Mouse (Mus musculus): Measurements from ENCODE around the gene Gpsm1. TPM values are rescaled to one million over a fixed set of nuclear protein-coding genes. Genes with fewer than 3 reads are reported as not detected.
A peak's percentile ranks its signal among the peaks of the same experiment; 100 is the strongest.

Gpsm1 gene
- polyA plus RNA-seq, 1 experiment from 2014 or later = 99.4 TPM

DNA sequence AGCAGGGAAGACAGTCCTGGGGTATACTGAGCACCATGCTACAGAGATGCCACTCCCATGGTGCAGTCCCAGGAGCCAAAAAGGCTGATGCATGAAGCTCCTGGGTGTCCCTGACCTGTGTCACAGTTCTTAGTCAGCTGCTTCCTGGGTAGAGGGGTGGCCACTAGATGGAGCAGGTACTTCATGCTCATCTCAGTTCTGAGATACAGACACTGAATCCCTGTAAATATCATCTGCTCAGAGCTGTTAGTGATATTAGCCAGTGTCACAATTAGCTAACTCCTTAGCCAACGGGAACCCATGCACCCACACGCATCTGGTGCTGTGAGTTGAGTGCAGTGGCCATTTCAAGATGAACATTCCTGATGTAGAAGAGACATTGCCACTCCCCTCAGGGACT, 9.6 kb downstream of the Gpsm1 start:
- DNase-seq = peak; percentile 27
- Histone ChIP-seq H3K4me2 (ENCODE audit: low read length) (no peak overlapping the region), H3K4me3 (replicated peaks; ENCODE audit: low read depth, low read length) (no peak overlapping the region), H3K36me3 (ENCODE audit: control insufficient read depth, insufficient read depth, low read length) (peaks cover 76% of the 10 kb centered on the region), H3K9ac (replicated peaks; ENCODE audit: low read length) (no peak overlapping the region), H3K27me3 (ENCODE audit: control insufficient read depth, insufficient read depth, low read length) (no peaks in the 10 kb centered on the region), H3K27ac (replicated peaks; ENCODE audit: low read depth, low read length) (no peak overlapping the region), H3K9me3 (ENCODE audit: control insufficient read depth, low read length) (no peaks in the 10 kb centered on the region), H3K4me1 (ENCODE audit: control insufficient read depth, insufficient read depth, low read length) (0 out of 2 replicates have a peak, but pooled peaks cover 6% of the 10 kb centered on the region)
- 87% methylated on average over 2 of the region's 2 CpGs for WGBS
- ATAC-seq (ENCODE audit: low FRiP score, low TSS enrichment) = no peak

DNA sequence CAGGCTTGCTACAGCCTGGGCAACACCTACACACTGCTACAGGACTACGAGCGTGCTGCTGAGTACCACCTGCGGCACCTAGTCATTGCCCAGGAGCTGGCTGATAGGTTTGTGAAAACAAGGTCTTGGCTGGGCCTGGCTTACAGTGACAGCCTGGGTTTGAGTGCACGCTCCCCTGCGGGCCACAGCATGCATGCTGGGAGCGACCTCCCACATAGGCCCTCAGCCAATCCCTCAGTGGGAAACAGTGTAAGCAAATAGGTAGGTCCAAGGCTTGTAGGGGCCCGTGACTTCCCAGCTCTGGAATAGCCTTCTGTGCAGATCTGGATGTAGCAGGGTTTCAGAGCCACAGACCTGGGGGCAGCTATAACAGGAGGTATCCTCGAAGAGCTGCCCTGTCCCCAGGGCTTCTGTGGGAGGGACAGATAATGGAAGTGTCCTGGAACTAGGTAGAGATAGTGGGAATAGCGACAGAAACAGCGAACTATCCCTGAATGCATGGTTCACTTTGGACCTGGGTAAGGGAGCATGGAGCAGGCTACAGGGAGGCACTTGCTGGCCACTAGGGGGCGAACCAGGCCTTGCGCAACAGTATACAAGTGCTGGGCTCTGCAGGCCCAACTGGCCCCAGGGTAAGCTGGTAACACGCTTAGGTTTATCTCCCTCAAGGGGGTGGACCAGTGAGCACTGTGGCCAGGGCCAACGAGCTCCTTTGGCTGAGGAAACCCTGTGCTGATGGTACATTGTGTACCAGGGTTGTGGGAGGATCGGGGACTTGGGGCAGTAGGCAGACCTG, 10.3 kb downstream of the Gpsm1 start:
- Histone ChIP-seq H3K27me3 (ENCODE audit: control insufficient read depth, insufficient read depth, low read length) (no peaks in the 10 kb centered on the region), H3K9ac (replicated peaks; ENCODE audit: low read length) (no peak overlapping the region), H3K9me3 (ENCODE audit: control insufficient read depth, low read length) (no peaks in the 10 kb centered on the region), H3K4me3 (replicated peaks; ENCODE audit: low read depth, low read length) (no peak overlapping the region), H3K4me2 (ENCODE audit: low read length) (no peak overlapping the region), H3K36me3 (ENCODE audit: control insufficient read depth, insufficient read depth, low read length) (peaks cover 82% of the 10 kb centered on the region), H3K4me1 (ENCODE audit: control insufficient read depth, insufficient read depth, low read length) (no peaks in the 10 kb centered on the region), H3K27ac (replicated peaks; ENCODE audit: low read depth, low read length) (no peak overlapping the region)
- peak; percentile 79 for DNase-seq
- ATAC-seq (ENCODE audit: low FRiP score, low TSS enrichment) = 0 out of 2 replicates have a peak, but pooled peaks have one; percentile 49
- 65% methylated on average over 15 of the region's 15 CpGs for WGBS

DNA sequence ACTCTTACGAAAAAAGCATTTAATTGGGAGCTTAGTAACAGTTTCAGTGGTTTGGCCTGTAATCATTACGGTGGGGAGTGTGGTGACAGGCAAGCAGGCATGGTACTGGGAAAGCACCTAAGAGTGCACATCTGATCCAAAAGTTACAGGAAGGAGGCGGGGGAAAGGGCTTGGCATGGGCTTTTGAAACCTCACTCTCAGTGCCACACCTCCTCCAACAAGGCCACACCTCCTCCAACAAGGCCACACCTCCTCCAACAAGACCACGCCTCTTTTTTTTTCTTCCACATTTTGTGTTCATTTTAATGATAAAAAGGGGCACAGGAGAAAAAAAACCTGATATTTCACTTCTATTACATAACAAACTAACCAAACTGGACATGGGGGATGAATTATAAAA, 12.5 kb downstream of the Gpsm1 start:
- Histone ChIP-seq H3K4me3 (replicated peaks; ENCODE audit: low read depth, low read length) (no peak overlapping the region), H3K27me3 (ENCODE audit: control insufficient read depth, insufficient read depth, low read length) (no peaks in the 10 kb centered on the region), H3K9ac (replicated peaks; ENCODE audit: low read length) (no peak overlapping the region), H3K36me3 (ENCODE audit: control insufficient read depth, insufficient read depth, low read length) (peaks cover 95% of the 10 kb centered on the region), H3K4me1 (ENCODE audit: control insufficient read depth, insufficient read depth, low read length) (no peaks in the 10 kb centered on the region), H3K4me2 (ENCODE audit: low read length) (no peak overlapping the region), H3K9me3 (ENCODE audit: control insufficient read depth, low read length) (no peaks in the 10 kb centered on the region), H3K27ac (replicated peaks; ENCODE audit: low read depth, low read length) (no peak overlapping the region)
- ATAC-seq (ENCODE audit: low FRiP score, low TSS enrichment) (no peak), DNase-seq (no peak)
- 90% methylated on average over 4 of the region's 4 CpGs for WGBS

DNA sequence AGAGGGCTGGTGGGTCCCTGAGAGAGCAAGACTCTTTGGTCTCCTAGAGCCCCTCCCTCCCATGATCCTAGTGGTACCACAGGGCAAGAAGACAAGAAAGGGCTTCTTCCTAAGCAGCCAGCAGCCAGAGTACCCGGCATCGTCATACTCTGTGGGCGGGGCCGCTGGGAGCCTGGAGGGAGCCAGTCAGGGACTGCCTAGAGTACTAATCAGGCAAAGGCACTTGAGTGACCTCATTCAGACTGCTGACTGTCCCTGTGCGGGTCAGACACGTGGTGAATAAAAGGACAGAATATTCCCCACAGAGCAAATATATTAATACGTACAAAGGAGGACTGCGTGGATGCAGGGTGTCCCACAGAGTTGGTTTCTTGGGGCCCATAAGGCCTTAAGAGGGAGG, 14.1 kb downstream of the Gpsm1 start:
- no peaks in the 10 kb centered on the region for H3K4me1 ChIP-seq (ENCODE audit: control insufficient read depth, insufficient read depth, low read length)
- no peaks in the 10 kb centered on the region for H3K9me3 ChIP-seq (ENCODE audit: control insufficient read depth, low read length)
- H3K27ac ChIP-seq (replicated peaks; ENCODE audit: low read depth, low read length) = 0 out of 2 replicates have a peak overlapping the region, but pooled peaks have one; percentile 16
- 53% methylated on average over 8 of the region's 8 CpGs for WGBS
- H3K4me3 ChIP-seq (replicated peaks; ENCODE audit: low read depth, low read length) = no peak overlapping the region
- H3K27me3 ChIP-seq (ENCODE audit: control insufficient read depth, insufficient read depth, low read length) = no peaks in the 10 kb centered on the region
- peaks cover 82% of the 10 kb centered on the region for H3K36me3 ChIP-seq (ENCODE audit: control insufficient read depth, insufficient read depth, low read length)
- ATAC-seq (ENCODE audit: low FRiP score, low TSS enrichment) (no peak), DNase-seq (peak; percentile 25)
- no peak overlapping the region for H3K9ac ChIP-seq (replicated peaks; ENCODE audit: low read length)
- H3K4me2 ChIP-seq (ENCODE audit: low read length) = no peak overlapping the region

DNA sequence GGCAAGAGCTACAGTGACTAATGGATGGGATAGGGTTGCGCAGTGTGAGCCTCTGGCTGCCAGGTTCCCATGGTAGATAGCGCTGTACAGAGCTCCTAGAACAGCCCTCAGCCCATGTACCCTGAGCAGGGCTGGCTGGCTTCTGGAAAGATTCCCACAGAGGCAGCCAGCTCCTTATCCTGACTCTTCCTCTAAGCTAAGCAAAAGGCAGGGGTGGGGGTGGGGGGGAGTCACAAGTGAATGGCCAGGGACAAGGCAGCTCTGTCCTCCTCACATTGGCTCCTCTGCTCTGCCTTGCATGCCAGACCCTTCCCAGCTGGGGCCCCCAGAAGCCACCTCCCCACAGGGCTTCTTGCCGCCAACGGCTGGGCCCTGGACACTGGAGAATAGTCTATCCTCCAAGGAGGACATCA, 14.7 kb downstream of the Gpsm1 start:
- Histone ChIP-seq H3K4me1 (ENCODE audit: control insufficient read depth, insufficient read depth, low read length) (no peaks in the 10 kb centered on the region), H3K4me2 (ENCODE audit: low read length) (no peak overlapping the region), H3K36me3 (ENCODE audit: control insufficient read depth, insufficient read depth, low read length) (peaks cover 75% of the 10 kb centered on the region), H3K9ac (replicated peaks; ENCODE audit: low read length) (no peak overlapping the region), H3K4me3 (replicated peaks; ENCODE audit: low read depth, low read length) (no peak overlapping the region), H3K27ac (replicated peaks; ENCODE audit: low read depth, low read length) (peak overlapping the region; percentile 49), H3K27me3 (ENCODE audit: control insufficient read depth, insufficient read depth, low read length) (no peaks in the 10 kb centered on the region), H3K9me3 (ENCODE audit: control insufficient read depth, low read length) (no peaks in the 10 kb centered on the region)
- DNase-seq (no peak), ATAC-seq (ENCODE audit: low FRiP score, low TSS enrichment) (peak; percentile 54)
- WGBS = 80% methylated on average over 4 of the region's 4 CpGs

DNA sequence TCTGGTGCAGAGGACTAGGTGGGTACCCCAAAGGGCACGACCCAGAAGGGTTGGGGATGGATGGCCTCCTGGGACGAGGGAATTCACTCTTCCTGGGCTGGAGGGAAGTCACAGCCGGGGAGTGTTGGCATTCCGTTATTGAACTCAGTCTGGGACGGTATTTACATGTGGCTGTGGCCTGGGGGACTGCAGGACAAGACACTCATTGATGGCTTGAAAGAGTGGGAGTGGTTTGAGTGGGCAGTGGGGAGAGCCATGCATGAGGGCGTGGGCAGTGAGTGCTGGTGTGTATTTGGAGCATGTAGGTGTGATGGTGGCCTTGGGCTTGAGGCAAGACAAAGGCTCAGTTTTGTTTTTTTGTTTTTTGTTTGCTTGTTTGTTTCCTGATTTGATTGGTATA, 15.4 kb downstream of the Gpsm1 start:
- ATAC-seq (ENCODE audit: low FRiP score, low TSS enrichment) (no peak; the same call in 1 of the 2 replicates), DNase-seq (no peak)
- Histone ChIP-seq H3K36me3 (ENCODE audit: control insufficient read depth, insufficient read depth, low read length) (peaks cover 69% of the 10 kb centered on the region), H3K27ac (replicated peaks; ENCODE audit: low read depth, low read length) (peak overlapping the region; percentile 45), H3K27me3 (ENCODE audit: control insufficient read depth, insufficient read depth, low read length) (no peaks in the 10 kb centered on the region), H3K4me3 (replicated peaks; ENCODE audit: low read depth, low read length) (no peak overlapping the region), H3K4me2 (ENCODE audit: low read length) (no peak overlapping the region), H3K9ac (replicated peaks; ENCODE audit: low read length) (no peak overlapping the region), H3K4me1 (ENCODE audit: control insufficient read depth, insufficient read depth, low read length) (no peaks in the 10 kb centered on the region), H3K9me3 (ENCODE audit: control insufficient read depth, low read length) (no peaks in the 10 kb centered on the region)
- WGBS = 74% methylated on average over 6 of the region's 6 CpGs

DNA sequence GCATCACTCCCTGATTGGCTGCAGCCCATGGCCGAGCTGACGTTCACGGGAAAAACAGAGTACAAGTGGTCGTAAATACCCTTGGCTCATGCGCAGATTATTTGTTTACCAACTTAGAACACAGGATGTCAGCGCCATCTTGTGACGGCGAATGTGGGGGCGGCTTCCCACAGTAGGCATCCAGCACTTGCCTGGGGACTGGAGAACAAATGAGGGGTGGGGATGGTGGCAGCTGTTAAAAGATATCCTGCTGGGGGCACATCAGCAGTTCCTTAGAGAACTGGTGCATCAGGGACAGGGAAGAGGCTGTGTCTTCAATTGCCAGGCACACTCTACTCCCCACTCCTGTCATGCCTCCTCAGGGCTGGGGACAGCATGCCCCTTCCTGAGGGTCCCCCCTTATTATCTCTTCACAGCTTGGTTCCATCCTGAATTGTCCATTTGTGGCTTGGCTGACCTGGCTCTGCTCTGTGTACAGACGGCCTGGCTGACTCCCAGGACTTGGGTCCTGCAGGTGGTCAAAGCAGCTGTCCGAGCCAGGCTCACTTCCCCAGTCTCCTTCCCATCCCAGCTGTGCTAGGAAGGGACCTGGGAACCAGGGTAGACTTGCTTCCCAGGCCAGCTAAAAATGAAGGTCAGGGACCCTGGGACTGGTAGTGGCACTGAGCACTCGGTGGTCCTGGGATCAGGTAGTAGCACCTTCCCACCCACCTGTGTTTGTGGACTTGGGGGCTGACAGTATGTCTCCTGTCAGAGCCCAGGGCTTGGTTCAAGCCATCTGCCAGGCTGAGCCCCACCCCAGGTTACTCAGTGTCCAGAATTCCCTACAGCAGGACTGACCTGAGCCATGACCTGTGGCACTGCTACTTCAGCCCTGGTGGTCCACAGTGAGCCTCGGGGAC, 23.2 kb downstream of the Gpsm1 start:
- no peak; the same call in 1 of the 2 replicates for ATAC-seq (ENCODE audit: low FRiP score, low TSS enrichment)
- WGBS = 87% methylated on average over 8 of the region's 13 CpGs
- no peaks in the 10 kb centered on the region for H3K27me3 ChIP-seq (ENCODE audit: control insufficient read depth, insufficient read depth, low read length)
- no peak overlapping the region for H3K4me3 ChIP-seq (replicated peaks; ENCODE audit: low read depth, low read length)
- H3K9me3 ChIP-seq (ENCODE audit: control insufficient read depth, low read length) = no peaks in the 10 kb centered on the region
- H3K27ac ChIP-seq (replicated peaks; ENCODE audit: low read depth, low read length) = no peak overlapping the region
- no peaks in the 10 kb centered on the region for H3K4me1 ChIP-seq (ENCODE audit: control insufficient read depth, insufficient read depth, low read length)
- H3K36me3 ChIP-seq (ENCODE audit: control insufficient read depth, insufficient read depth, low read length) = peaks cover 53% of the 10 kb centered on the region
- no peak overlapping the region for H3K9ac ChIP-seq (replicated peaks; ENCODE audit: low read length)
- no peak for DNase-seq
- H3K4me2 ChIP-seq (ENCODE audit: low read length) = no peak overlapping the region

DNA sequence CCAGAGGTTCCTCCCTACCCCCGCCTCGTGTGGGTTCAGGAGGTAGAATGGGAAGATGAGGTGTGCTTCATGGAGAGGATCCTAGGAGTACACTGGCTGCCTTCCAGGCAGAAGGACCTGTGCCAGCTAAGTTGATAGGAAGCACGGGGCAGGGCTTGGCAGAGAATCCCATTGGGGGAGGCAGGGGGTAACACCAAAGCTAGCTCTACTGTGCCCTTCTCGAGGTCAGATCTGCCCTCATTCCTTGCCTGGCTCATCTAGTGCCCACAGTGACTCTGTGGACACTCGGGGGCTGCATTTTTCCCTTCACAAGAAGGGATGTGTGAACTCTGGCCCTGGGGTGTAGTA, 23.9 kb downstream of the Gpsm1 start:
- H3K4me3 ChIP-seq (replicated peaks; ENCODE audit: low read depth, low read length) = no peak overlapping the region
- WGBS = 92% methylated on average over 5 of the region's 5 CpGs
- H3K4me2 ChIP-seq (ENCODE audit: low read length) = no peak overlapping the region
- DNase-seq (no peak), ATAC-seq (ENCODE audit: low FRiP score, low TSS enrichment) (no peak)
- no peak overlapping the region for H3K27ac ChIP-seq (replicated peaks; ENCODE audit: low read depth, low read length)
- peaks cover 59% of the 10 kb centered on the region for H3K36me3 ChIP-seq (ENCODE audit: control insufficient read depth, insufficient read depth, low read length)
- no peaks in the 10 kb centered on the region for H3K27me3 ChIP-seq (ENCODE audit: control insufficient read depth, insufficient read depth, low read length)
- H3K4me1 ChIP-seq (ENCODE audit: control insufficient read depth, insufficient read depth, low read length) = no peaks in the 10 kb centered on the region
- H3K9me3 ChIP-seq (ENCODE audit: control insufficient read depth, low read length) = no peaks in the 10 kb centered on the region
- H3K9ac ChIP-seq (replicated peaks; ENCODE audit: low read length) = no peak overlapping the region
